Mouse (Mus musculus) kidney, adult 2 months (tissue): Measurements from ENCODE around the gene Fgf2.

Source experiments
- CTCF ChIP-seq: fragments of 200-500 bp; conservative IDR thresholded peaks from 2 replicates; pipeline ENCODE4 v1.5.1; 2011; ENCODE audit warnings: low read depth, mild to moderate bottlenecking, control low read depth, low read length, moderate library complexity, mixed read lengths; ENCODE audit not compliant: insufficient read depth, insufficient read length
- POLR2A ChIP-seq: fragments of 200-500 bp; IDR thresholded peaks from one replicate; pipeline ENCODE4 v1.6.1; 2011; ENCODE audit warnings: low read depth, low read length, control low read depth

- TF ChIP-seq CTCF: no peak
- TF ChIP-seq POLR2A: no peak
Observed at GRCm38 (mm10) chr3:37398661-37399395, 50.7 kb downstream of the Fgf2 start.
